Mouse (Mus musculus): ENCODE data around the gene Tmed9. TPM values are rescaled to one million over a fixed set of nuclear protein-coding genes. Genes with fewer than 3 reads are reported as not detected.

Tmed9 gene
- polyA plus RNA-seq (2015; fragmentation: Nextera tagmentation; extraction: Ambion mirVana), result 104 and 125 TPM in 2 replicates

DNA sequence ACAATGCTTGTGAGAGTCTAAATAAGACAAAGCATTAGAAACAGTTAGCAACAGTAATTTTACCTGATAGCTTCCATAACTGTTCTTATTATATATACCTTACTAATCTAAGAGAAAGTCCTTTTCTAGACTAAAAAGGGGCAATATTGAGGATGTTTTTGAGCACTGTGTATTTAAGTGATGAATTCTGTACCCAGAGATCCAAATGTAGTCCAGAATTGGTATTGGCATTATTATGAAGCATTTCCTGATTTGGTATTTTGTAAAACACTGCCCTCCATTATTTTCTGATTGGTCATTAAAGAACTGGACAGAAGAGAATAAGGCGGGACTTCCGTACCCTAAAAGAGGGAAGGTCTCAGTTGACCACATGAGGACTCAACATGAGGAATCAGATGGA, at the start of gene Tmed9:
Gene Tmed9 (plus strand): TSS at position 301 of the 400 bp plus-strand sequence.

DNA sequence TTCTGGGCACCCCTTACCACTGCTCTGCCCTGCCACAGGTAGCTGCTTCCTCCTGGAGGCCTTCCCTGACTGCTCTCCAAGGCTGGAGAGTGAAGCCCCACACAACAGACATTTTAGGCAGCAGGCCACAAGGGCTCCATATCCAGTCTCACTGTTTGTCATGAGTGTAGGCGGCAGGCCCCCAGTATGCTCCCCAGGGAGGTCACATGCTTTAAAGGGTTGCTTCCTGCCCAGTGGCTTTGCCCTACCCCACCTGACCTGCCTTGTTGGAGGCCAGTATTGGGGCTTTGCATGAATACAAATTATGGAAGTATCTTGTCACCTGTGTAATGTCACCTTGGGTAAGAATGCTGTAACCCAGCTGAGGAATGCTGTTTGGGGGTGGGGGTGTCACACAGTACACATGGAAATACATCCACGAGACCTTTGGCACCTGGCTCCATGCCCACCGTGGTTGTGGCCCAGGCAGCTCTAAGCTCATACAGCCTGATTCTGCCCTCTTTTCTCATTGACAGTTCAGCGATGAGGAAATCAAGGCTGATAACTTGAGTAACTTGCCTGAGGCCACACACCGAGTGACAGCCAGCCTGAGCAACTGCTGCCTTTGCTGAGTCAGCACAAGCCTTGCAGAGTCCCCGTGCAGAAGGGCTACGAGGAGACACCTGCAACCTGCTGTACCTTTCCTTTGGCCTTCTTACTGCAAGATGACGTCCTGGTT, 44.2 kb upstream of the Tmed9 start, which contains the start of gene Dok3:
Gene Dok3 (minus strand): TSS at position 99 of the 718 bp plus-strand sequence.

DNA sequence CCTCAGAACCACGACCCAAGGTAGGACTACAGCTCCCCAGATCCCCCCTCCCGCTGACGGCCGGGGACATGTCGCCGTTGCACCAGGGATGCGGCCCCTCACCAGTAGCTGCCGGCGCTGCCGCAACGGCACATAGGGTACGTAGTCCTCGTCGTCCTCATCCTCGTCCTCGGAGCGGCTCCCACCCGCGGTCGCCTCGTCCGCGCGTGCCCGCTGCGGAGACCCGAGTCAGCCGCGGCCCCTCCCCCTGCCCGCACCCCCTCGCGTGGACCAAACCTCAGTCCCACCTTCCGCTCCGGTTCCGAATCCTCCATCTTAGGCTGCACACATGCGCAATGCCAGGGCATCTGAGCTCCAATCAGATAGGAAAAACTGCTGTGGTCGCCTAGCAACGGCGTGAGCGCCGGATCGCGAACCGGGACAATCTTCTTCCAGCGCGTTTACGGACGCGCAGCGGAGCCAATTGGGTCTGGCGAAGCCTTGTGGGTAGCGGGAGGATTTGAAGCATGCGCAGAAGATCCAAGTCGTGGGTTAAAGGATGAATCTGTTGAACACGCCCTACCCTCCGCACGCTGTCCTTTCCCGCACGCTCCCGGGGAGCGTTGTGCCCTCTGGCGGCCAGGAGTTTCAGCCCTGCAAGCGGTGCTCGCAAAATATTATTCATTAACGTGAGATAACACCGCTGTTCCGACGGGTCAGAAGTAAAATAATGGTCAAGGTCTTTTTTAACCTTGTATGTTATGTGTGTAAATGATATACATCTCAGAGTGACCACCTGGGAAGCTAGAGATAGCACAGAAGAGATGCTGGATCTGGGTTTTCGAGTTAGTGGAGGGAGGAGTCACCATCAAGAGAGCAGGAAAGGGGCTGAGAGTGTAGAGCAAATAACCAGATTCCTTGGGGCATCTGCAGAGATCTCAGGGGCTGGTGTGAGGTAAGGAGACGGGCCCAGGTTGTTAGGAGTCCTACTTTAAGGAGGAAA, 37.0 kb upstream of the Tmed9 start, which contains the start of gene Ddx41:
Gene Ddx41 (minus strand): TSS at position 465 of the 982 bp plus-strand sequence.

DNA sequence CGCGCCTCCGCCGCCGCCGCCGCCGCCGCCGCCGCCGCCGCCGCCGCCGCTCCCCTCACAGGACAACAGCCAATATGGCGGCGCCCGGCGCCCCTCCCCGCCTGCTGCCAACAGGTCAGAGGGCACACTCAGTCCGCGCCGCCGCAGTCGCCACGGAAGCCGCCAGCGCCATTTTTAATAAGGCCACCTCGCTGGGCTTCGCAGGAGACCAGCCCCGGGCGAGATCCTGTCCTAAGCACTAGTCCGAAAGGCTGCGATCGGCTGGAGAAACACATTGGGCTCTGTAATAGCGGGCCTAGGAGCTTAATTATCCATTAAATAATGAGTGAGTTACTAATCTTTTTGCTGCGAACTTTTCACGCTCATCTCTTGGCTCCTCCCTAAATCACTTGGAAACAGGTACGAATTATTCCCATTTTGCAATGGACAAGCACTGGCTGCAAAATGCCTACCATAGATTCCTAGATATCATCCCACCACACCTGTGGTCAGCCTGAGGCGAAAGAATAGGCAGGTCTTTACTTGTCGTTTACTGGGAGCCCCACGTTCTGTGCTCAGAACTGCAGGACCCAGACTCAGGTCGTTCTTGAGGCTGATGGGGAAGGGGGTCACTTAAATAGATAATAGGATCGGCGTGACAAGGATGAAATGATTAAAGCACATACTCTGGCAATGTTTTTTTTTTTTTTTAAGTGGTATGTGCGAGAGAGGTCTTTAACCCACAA, 2.3 kb upstream of the Tmed9 start, which contains the start of gene Fam193b:
Gene Fam193b (minus strand): TSS at position 94 of the 725 bp plus-strand sequence.

DNA sequence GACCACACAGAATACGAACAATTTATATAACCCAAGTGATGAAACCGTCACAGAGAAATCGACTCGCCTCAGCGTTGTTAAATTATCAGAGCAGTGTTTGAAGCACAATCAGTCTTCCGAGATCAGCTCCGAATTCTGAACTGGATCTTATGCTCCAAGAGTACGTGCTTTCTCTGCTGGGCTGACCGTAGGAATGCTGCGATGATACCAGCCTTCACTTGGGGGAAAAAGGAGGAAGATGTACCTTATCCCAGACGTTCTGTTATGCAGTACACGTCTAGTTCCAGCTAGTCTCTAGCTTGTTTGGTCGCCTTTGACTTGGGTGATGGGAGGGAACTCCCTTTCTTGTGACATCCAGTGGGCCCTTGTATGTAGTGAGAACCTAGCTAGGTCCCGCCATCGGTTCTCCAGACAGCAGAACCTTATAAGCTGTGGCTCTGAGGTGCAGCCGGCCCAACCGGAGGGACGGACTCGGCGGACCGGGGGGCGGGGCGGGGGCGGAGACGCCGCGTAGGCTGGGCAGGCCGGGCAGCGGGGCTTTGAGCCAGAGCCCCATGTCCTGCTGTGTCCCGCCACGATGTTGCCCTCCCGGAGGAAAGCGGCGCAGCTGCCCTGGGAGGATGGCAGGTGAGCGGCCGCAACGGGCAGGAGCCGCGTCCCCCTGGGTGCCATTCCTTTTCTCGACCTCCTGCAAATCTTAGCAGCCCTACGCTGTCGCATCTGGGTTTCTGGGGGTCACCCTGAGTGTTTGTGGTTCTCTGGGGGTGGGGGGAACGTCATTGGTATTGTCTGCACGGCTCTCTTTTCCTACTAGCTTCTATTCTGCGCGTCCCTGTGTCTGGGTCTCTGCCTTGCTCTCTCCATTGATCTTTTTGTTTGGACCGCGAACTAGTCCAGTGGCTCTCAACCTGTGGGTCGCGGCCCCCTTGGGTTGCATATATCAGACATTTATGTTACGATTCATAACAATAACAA, 26.3 kb downstream of the Tmed9 start, which contains the start of gene B4galt7:
Gene B4galt7 (plus strand): TSS at position 331 of the 975 bp plus-strand sequence.

DNA sequence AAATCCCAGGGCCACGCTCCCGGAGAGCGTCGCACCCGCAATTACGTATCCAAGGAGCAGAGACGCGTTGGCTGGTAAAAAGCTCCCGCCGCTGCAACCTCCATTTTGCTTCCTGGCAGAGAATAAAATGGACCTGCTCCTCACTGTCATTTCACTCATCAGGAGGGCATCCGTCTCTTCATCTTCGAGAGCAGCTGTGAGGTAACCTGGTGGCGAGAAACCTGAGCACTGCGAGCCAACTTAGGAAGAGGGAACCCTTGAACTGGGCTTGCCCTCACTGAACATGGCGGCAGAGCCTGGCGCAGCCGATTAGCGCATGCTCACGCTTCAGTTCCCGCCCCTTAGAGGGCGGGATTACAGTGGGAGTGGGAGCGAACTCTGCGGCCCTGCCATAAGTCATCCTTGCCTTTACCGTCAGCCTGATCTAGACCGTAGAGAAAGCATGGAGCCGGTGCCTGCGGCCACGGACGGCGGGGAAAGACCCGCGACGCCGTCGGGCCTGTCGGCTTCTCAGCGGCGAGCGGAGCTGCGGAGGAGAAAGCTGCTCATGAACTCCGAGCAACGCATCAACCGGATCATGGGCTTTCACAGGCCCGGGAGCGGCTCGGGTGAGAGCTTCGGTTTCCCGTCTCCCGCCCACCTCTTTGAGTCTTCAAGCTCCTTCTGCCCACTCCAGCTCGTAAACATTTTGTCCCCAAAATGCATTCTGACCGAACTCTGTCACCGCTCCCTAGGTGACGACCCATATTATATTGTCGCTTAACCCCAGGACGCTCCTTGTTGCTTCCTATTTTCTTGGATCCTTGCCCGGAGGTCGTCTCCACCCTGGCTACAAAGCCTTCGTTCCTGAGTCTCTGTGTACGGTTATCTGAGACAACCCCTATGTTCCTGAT, 49.4 kb downstream of the Tmed9 start, which contains the start of gene Caml:
Gene Caml (plus strand): TSS at position 357 of the 893 bp plus-strand sequence.

DNA sequence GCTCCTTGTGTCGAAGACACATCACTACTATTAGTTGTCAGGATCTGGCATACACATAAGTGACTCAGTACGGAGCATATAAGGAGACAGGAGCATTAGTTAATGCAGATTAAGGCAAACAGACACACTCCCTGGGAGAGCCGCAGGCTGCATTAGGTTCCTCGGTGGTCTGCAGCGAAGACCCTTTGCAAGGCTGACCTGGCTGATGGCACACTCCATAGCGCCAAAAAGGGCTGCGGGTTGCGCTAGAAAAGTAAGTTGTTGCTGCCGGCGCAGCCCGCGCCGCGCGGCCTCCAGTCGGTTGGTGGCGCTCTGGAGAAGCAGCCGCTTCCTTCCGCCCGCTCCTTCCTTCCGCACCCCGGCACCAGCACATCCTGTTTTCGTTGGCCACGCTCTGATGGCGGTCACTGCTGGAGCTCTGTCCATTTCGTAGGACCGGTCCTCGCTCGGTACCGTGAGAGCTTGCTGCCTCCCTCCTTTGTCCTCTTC, 61.2 kb downstream of the Tmed9 start, which contains the start of gene Ddx46:
Gene Ddx46 (plus strand): TSS at position 389 of the 489 bp plus-strand sequence.

Other genes with a start within 250 kb of the Tmed9 start
- gene Mxd3, start 243.9 kb upstream of the Tmed9 start, polyA plus RNA-seq (2015; fragmentation: Nextera tagmentation; extraction: Ambion mirVana), result 8.5 and 9.3 TPM in 2 replicates
- gene Lman2, start 210.9 kb upstream of the Tmed9 start, polyA plus RNA-seq (2015; fragmentation: Nextera tagmentation; extraction: Ambion mirVana), result 57.9 and 62.4 TPM in 2 replicates
- 0.49 and 1.8 TPM in 2 replicates for gene Rgs14, start 204.0 kb upstream of the Tmed9 start, polyA plus RNA-seq (2015; fragmentation: Nextera tagmentation; extraction: Ambion mirVana)
- not detected in 2 replicates for gene Slc34a1, start 175.5 kb upstream of the Tmed9 start, polyA plus RNA-seq (2015; fragmentation: Nextera tagmentation; extraction: Ambion mirVana)
- gene Pfn3, start 158.5 kb upstream of the Tmed9 start, polyA plus RNA-seq (2015; fragmentation: Nextera tagmentation; extraction: Ambion mirVana), result not detected in 2 replicates
- gene F12, start 146.9 kb upstream of the Tmed9 start, polyA plus RNA-seq (2015; fragmentation: Nextera tagmentation; extraction: Ambion mirVana), result 0.30 TPM in 1 of 2 replicates, not detected in the other
- 21.2 and 22.9 TPM in 2 replicates for gene Grk6, start 128.7 kb upstream of the Tmed9 start, polyA plus RNA-seq (2015; fragmentation: Nextera tagmentation; extraction: Ambion mirVana)
- gene Prr7, start 109.5 kb upstream of the Tmed9 start, polyA plus RNA-seq (2015; fragmentation: Nextera tagmentation; extraction: Ambion mirVana), result 0.42 TPM in 1 of 2 replicates, not detected in the other
- gene Dbn1, start 85.6 kb upstream of the Tmed9 start, polyA plus RNA-seq (2015; fragmentation: Nextera tagmentation; extraction: Ambion mirVana), result 55.6 and 76.0 TPM in 2 replicates
- 767 and 826 TPM in 2 replicates for gene Pdlim7, start 60.1 kb upstream of the Tmed9 start, polyA plus RNA-seq (2015; fragmentation: Nextera tagmentation; extraction: Ambion mirVana)
- gene Dok3, start 44.4 kb upstream of the Tmed9 start, polyA plus RNA-seq (2015; fragmentation: Nextera tagmentation; extraction: Ambion mirVana), result 2.6 and 9.6 TPM in 2 replicates
- gene Ddx41, start 37.1 kb upstream of the Tmed9 start, polyA plus RNA-seq (2015; fragmentation: Nextera tagmentation; extraction: Ambion mirVana), result 23.4 and 27.9 TPM in 2 replicates
- 12.6 and 13.7 TPM in 2 replicates for gene Fam193b, start 2.6 kb upstream of the Tmed9 start, polyA plus RNA-seq (2015; fragmentation: Nextera tagmentation; extraction: Ambion mirVana)
- 18.9 and 19.7 TPM in 2 replicates for gene B4galt7, start 26.2 kb downstream of the Tmed9 start, polyA plus RNA-seq (2015; fragmentation: Nextera tagmentation; extraction: Ambion mirVana)
- gene Caml, start 49.3 kb downstream of the Tmed9 start, polyA plus RNA-seq (2015; fragmentation: Nextera tagmentation; extraction: Ambion mirVana), result 32.8 and 38.6 TPM in 2 replicates
- gene Ddx46, start 61.3 kb downstream of the Tmed9 start, polyA plus RNA-seq (2015; fragmentation: Nextera tagmentation; extraction: Ambion mirVana), result 15.8 and 16.5 TPM in 2 replicates
- 36.8 and 41.9 TPM in 2 replicates for gene B230219D22Rik, start 119.4 kb downstream of the Tmed9 start, polyA plus RNA-seq (2015; fragmentation: Nextera tagmentation; extraction: Ambion mirVana)
- 50.2 and 50.5 TPM in 2 replicates for gene Txndc15, start 140.9 kb downstream of the Tmed9 start, polyA plus RNA-seq (2015; fragmentation: Nextera tagmentation; extraction: Ambion mirVana)
- 44.6 and 45.8 TPM in 2 replicates for gene Pcbd2, start 153.6 kb downstream of the Tmed9 start, polyA plus RNA-seq (2015; fragmentation: Nextera tagmentation; extraction: Ambion mirVana)
- gene Catsper3, start 210.8 kb downstream of the Tmed9 start, polyA plus RNA-seq (2015; fragmentation: Nextera tagmentation; extraction: Ambion mirVana), result 0.22 TPM in 1 of 2 replicates, not detected in the other

All from urinary bladder, postnatal 0 days (tissue).